Comparison of ENCODE assay signal across 29 mouse cellular contexts in genomic region chr11:20254791-20255190, GRCm38 (mm10).
"Had no signal": no experiment of that assay in that cellular context is flagged by ENCODE, and none has a peak within 500 bp of the region (broad histone marks: within the 10 kb centered on the region; RNA-seq: fewer than 3 reads in every experiment).

No protein-coding gene starts in this region.

- DNase-seq: heart, postnatal 10 days; heart, postnatal 36 days; heart, postnatal 4 days; kidney, adult 11 months; kidney, adult 18-20 months; kidney, adult 2 months; kidney, adult 8-10 months; kidney, adult 9 months; kidney, postnatal 10 days; kidney, postnatal 14 days; kidney, postnatal 25 days; kidney, postnatal 36 days; kidney, postnatal 4 days; layer of hippocampus, adult 9-11 months; layer of hippocampus, postnatal 36 days had no signal

- H3K9me3 ChIP-seq: heart, embryonic 12.5 days; heart, embryonic 13.5 days; heart, embryonic 15.5 days; hindbrain, embryonic 10.5 days; hindbrain, embryonic 13.5 days; hindbrain, embryonic 15.5 days; intestine, embryonic 15.5 days; kidney, embryonic 15.5 days had no signal

- H3K36me3 ChIP-seq: heart, embryonic 12.5 days; heart, embryonic 13.5 days; heart, embryonic 15.5 days; hindbrain, embryonic 10.5 days; hindbrain, embryonic 12.5 days; hindbrain, embryonic 13.5 days; hindbrain, embryonic 15.5 days; intestine, embryonic 15.5 days; kidney, embryonic 15.5 days had no signal

- H3K4me3 ChIP-seq: heart, embryonic 12.5 days; heart, embryonic 13.5 days; heart, embryonic 15.5 days; hindbrain, embryonic 10.5 days; hindbrain, embryonic 12.5 days; hindbrain, embryonic 13.5 days; hindbrain, embryonic 15.5 days; intestine, embryonic 15.5 days; kidney, embryonic 15.5 days; layer of hippocampus, adult 2 months; left cerebral cortex, adult 2 months had no signal

- H3K27me3 ChIP-seq: heart, embryonic 12.5 days; heart, embryonic 13.5 days; heart, embryonic 15.5 days; hindbrain, embryonic 12.5 days; hindbrain, embryonic 13.5 days; hindbrain, embryonic 15.5 days; intestine, embryonic 15.5 days; kidney, embryonic 15.5 days had no signal

- H3K27ac ChIP-seq: heart, embryonic 13.5 days; heart, embryonic 15.5 days; hindbrain, embryonic 10.5 days; hindbrain, embryonic 12.5 days; hindbrain, embryonic 13.5 days; hindbrain, embryonic 14.5 days; hindbrain, embryonic 15.5 days; hindbrain, postnatal 0 days; intestine, embryonic 15.5 days; kidney, embryonic 15.5 days; kidney, postnatal 0 days; layer of hippocampus, adult 2 months; left cerebral cortex, adult 2 months had no signal

- H3K9ac ChIP-seq: heart, embryonic 12.5 days; heart, embryonic 13.5 days; heart, embryonic 15.5 days; hindbrain, embryonic 12.5 days; hindbrain, embryonic 13.5 days; hindbrain, embryonic 14.5 days; hindbrain, embryonic 15.5 days; intestine, embryonic 15.5 days; kidney, embryonic 15.5 days had no signal
